21 mouse cellular contexts compared by ENCODE assay signal in genomic region chr11:70053898-70054570, GRCm38 (mm10). TPM values are rescaled to one million over a fixed set of nuclear protein-coding genes. Genes with fewer than 3 reads are reported as not detected.
DNase-seq lines count a peak whose midpoint lies in the region; ATAC-seq and TF ChIP-seq lines count a peak whose summit lies in the region.
"Had no signal": no experiment of that assay in that cellular context is flagged by ENCODE, and none has a peak within 500 bp of the region (broad histone marks: within the 10 kb centered on the region; RNA-seq: fewer than 3 reads in every experiment).

Gene Asgr1 (plus strand): TSS chr11:70054085.

- no peak for ATAC-seq in kidney, embryonic 16.5 days (ENCODE audit: low FRiP score, low TSS enrichment)
- ATAC-seq in neural tube, embryonic 13.5 days (ENCODE audit: low read depth), result no peak
- ATAC-seq in liver, embryonic 13.5 days (ENCODE audit: low read depth), result peak; percentile 43
- ATAC-seq: intestine, embryonic 15.5 days; Patski had no signal

- H3K4me1 ChIP-seq in kidney, adult 2 months (ENCODE audit: control insufficient read depth, insufficient read depth, low read length), result no peaks in the 10 kb centered on the region; the same call in 1 of the 2 replicates
- peaks cover 4% of the 10 kb centered on the region; the same call in 1 of the 2 replicates for H3K4me1 ChIP-seq in kidney, embryonic 16.5 days (ENCODE audit: insufficient read depth, low read length)
- peaks cover 3% of the 10 kb centered on the region; the same call in 1 of the 2 replicates for H3K4me1 ChIP-seq in neural tube, embryonic 13.5 days (replicated peaks)
- peaks cover 11% of the 10 kb centered on the region for H3K4me1 ChIP-seq in liver, embryonic 13.5 days (replicated peaks)

- H3K4me3 ChIP-seq in kidney, adult 2 months (ENCODE audit: insufficient read depth, low read depth, low read length), result no peak within 1 kb of the TSS
- H3K4me3 ChIP-seq in kidney, embryonic 16.5 days (ENCODE audit: low read length), result no peak within 1 kb of the TSS
- no peak within 1 kb of the TSS for H3K4me3 ChIP-seq in neural tube, embryonic 13.5 days
- H3K4me3 ChIP-seq in liver, embryonic 13.5 days (replicated peaks), result no peak within 1 kb of the TSS
- H3K4me3 ChIP-seq: forebrain, embryonic 12.5 days; heart, embryonic 13.5 days; hindbrain, embryonic 15.5 days; intestine, embryonic 15.5 days; lung, embryonic 15.5 days; midbrain, embryonic 10.5 days had no signal

- no peak within 1 kb of the TSS for H3K4me2 ChIP-seq in kidney, embryonic 16.5 days (replicated peaks; ENCODE audit: low read depth, low read length)
- H3K4me2 ChIP-seq in neural tube, embryonic 13.5 days, result no peak within 1 kb of the TSS
- H3K4me2 ChIP-seq in liver, embryonic 13.5 days, result no peak within 1 kb of the TSS
- H3K4me2 ChIP-seq: heart, embryonic 13.5 days; lung, embryonic 15.5 days had no signal

- no peak for TF ChIP-seq CTCF in kidney, adult 2 months (conservative IDR thresholded peaks at IDR 0.05; ENCODE audit: insufficient read depth, insufficient read length, low read depth, low read length)

- 73% methylated on average over 10 of the region's 10 CpGs for WGBS in kidney, adult 2 months
- 87% methylated on average over 10 of the region's 10 CpGs for WGBS in kidney, embryonic 16.5 days
- WGBS in neural tube, embryonic 13.5 days, result 81% methylated on average over 10 of the region's 10 CpGs
- 69% methylated on average over 10 of the region's 10 CpGs for WGBS in liver, embryonic 13.5 days (ENCODE audit: insufficient replicate concordance)

- H3K36me3 ChIP-seq in kidney, adult 2 months (ENCODE audit: control insufficient read depth, insufficient read depth, low read length), result no peaks in the 10 kb centered on the region
- H3K36me3 ChIP-seq in kidney, embryonic 16.5 days (ENCODE audit: insufficient read depth, low read length), result no peaks in the 10 kb centered on the region
- no peaks in the 10 kb centered on the region for H3K36me3 ChIP-seq in neural tube, embryonic 13.5 days
- H3K36me3 ChIP-seq in liver, embryonic 13.5 days, result no peaks in the 10 kb centered on the region
- H3K36me3 ChIP-seq: forebrain, embryonic 12.5 days; heart, embryonic 13.5 days; hindbrain, embryonic 15.5 days; intestine, embryonic 15.5 days; lung, embryonic 15.5 days; midbrain, embryonic 10.5 days had no signal

- TF ChIP-seq POLR2A in kidney, adult 2 months (IDR thresholded peaks at IDR 0.05; ENCODE audit: low read depth, low read length), result no peak

- H3K27me3 ChIP-seq in kidney, adult 2 months (replicated peaks; ENCODE audit: control insufficient read depth, insufficient read depth, low read length), result no peaks in the 10 kb centered on the region
- no peaks in the 10 kb centered on the region for H3K27me3 ChIP-seq in kidney, embryonic 16.5 days (ENCODE audit: insufficient read depth, low read length)
- 0 out of 2 replicates have a peak, but pooled peaks cover 8% of the 10 kb centered on the region for H3K27me3 ChIP-seq in neural tube, embryonic 13.5 days
- H3K27me3 ChIP-seq in liver, embryonic 13.5 days, result no peaks in the 10 kb centered on the region
- H3K27me3 ChIP-seq: forebrain, embryonic 12.5 days; hindbrain, embryonic 15.5 days; intestine, embryonic 15.5 days had no signal

- DNase-seq in kidney, adult 2 months, result peak; percentile 61
- no peak for DNase-seq in neural tube, embryonic 10.5 days (ENCODE audit: extremely low spot score, low spot score)
- DNase-seq in liver, embryonic 13.5 days, result no peak
- no peak for DNase-seq in urinary bladder, adult 18-20 months (ENCODE audit: low spot score in 2 of 2)
- DNase-seq in natural killer cell, adult 2 months (ENCODE audit: low spot score in 2 of 2), result no peak
- DNase-seq: adrenal gland, postnatal 25 days; cerebellum, adult 8-10 months; heart, postnatal 36 days; lung, postnatal 4 days; right cerebral cortex, postnatal 14 days; spleen, adult 18-20 months had no signal

- no peak within 1 kb of the TSS; the same call in 1 of the 2 replicates for H3K9ac ChIP-seq in kidney, embryonic 16.5 days (replicated peaks; ENCODE audit: low read length)
- 0 out of 2 replicates have a peak within 1 kb of the TSS, but pooled peaks have one; percentile 43 for H3K9ac ChIP-seq in neural tube, embryonic 13.5 days
- no peak within 1 kb of the TSS for H3K9ac ChIP-seq in liver, embryonic 13.5 days
- H3K9ac ChIP-seq: forebrain, embryonic 12.5 days; heart, embryonic 13.5 days; hindbrain, embryonic 15.5 days; intestine, embryonic 15.5 days; lung, embryonic 15.5 days had no signal

- H3K27ac ChIP-seq in kidney, adult 2 months (ENCODE audit: insufficient read depth, low read depth, low read length), result no peak within 1 kb of the TSS
- no peak within 1 kb of the TSS for H3K27ac ChIP-seq in kidney, embryonic 16.5 days (ENCODE audit: low read length)
- no peak within 1 kb of the TSS for H3K27ac ChIP-seq in neural tube, embryonic 13.5 days (replicated peaks)
- no peak within 1 kb of the TSS for H3K27ac ChIP-seq in liver, embryonic 13.5 days
- H3K27ac ChIP-seq: forebrain, embryonic 12.5 days; heart, embryonic 13.5 days; hindbrain, embryonic 15.5 days; intestine, embryonic 15.5 days; lung, embryonic 15.5 days; midbrain, embryonic 10.5 days had no signal

- H3K9me3 ChIP-seq in kidney, embryonic 16.5 days (ENCODE audit: low read length), result no peaks in the 10 kb centered on the region
- H3K9me3 ChIP-seq in neural tube, embryonic 13.5 days, result no peaks in the 10 kb centered on the region
- H3K9me3 ChIP-seq in liver, embryonic 13.5 days (replicated peaks), result no peaks in the 10 kb centered on the region
- H3K9me3 ChIP-seq: forebrain, embryonic 12.5 days; heart, embryonic 13.5 days; hindbrain, embryonic 15.5 days; intestine, embryonic 15.5 days; lung, embryonic 15.5 days; midbrain, embryonic 10.5 days had no signal

RNA-seq across cellular contexts. Expression of gene Asgr1, which starts in this region (rescaled TPM):
- polyA plus RNA-seq in kidney, adult 2 months (2012; rRNA removed), result 0.25 and 0.41 TPM in 2 replicates
- polyA plus RNA-seq in kidney, embryonic 16.5 days (2015; fragmentation: Nextera tagmentation; extraction: Ambion mirVana), result 1.3 and 1.4 TPM in 2 replicates
- 1.4 and 2.6 TPM in 2 replicates for polyA plus RNA-seq in neural tube, embryonic 13.5 days (2015; fragmentation: Nextera tagmentation; extraction: Ambion mirVana)
- 1.4 and 1.8 TPM in 2 replicates for polyA plus RNA-seq in liver, embryonic 13.5 days (2015; fragmentation: Nextera tagmentation; extraction: Ambion mirVana)
- polyA plus RNA-seq: heart, embryonic 13.5 days; large intestine, adult 2 months; Patski had no signal

Comparison
In these comparisons a context has a peak if more than half of its experiments do, and no peak if none do; other contexts are left out.
1. Peak in DNase-seq in kidney, adult 2 months; RNA of the gene not detected or under 1 TPM.